8 mouse cellular contexts compared by ENCODE assay signal in genomic region chr3:54807061-54807661, GRCm38 (mm10). TPM values are rescaled to one million over a fixed set of nuclear protein-coding genes. Genes with fewer than 3 reads are reported as not detected.
A peak's percentile ranks its signal among the peaks of the same experiment; 100 is the strongest.
DNase-seq lines count a peak whose midpoint lies in the region; ATAC-seq lines count a peak whose summit lies in the region.

No protein-coding gene starts in this region.

- H3K4me1 ChIP-seq in midbrain, embryonic 15.5 days, result peaks cover 19% of the 10 kb centered on the region

- peak overlapping the region; percentile 94 for H3K9ac ChIP-seq in midbrain, embryonic 15.5 days

- intact Hi-C loops in gastrocnemius, postnatal 14 days (cut with DNase I; ENCODE audit: low total_unique reads), result no loop called here
- intact Hi-C loops in left cerebral cortex, postnatal 14 days (cut with DNase I), result loop anchor here (10.0 kb wide), 1 partner anchor 548 kb away; no protein-coding TSS in a partner anchor

- under 1% methylated on average over 56 of the region's 56 CpGs for WGBS in midbrain, embryonic 15.5 days

- DNase-seq in gastrocnemius, postnatal 4 days (ENCODE audit: low spot score in 2 of 2), result peak; percentile 40 to 42
- DNase-seq in gastrocnemius, postnatal 14 days, result no peak
- peak; percentile 47 for DNase-seq in 3T3-L1 (ENCODE audit: low read depth, low spot score)
- DNase-seq in frontal cortex, postnatal 10 days (ENCODE audit: low spot score in 2 of 2), result peak; percentile 27 to 52
- DNase-seq in left cerebral cortex, postnatal 14 days (ENCODE audit: low spot score in 2 of 2), result peak; percentile 45 to 48
- DNase-seq in retina, embryonic 14.5 days (ENCODE audit: low spot score), result no peak

- H3K9me3 ChIP-seq in midbrain, embryonic 15.5 days, result no peaks in the 10 kb centered on the region

- peak overlapping the region; percentile 85 for H3K4me2 ChIP-seq in midbrain, embryonic 15.5 days

- ATAC-seq in activated CD4-positive, CD25-positive, alpha-beta regulatory T cell, adult 4 months, result peak; percentile 41
- peak; percentile 80; the same call in 1 of the 2 replicates for ATAC-seq in midbrain, embryonic 15.5 days (replicated peaks)

- H3K36me3 ChIP-seq in midbrain, embryonic 15.5 days (replicated peaks), result peaks cover 10% of the 10 kb centered on the region

- H3K27me3 ChIP-seq in midbrain, embryonic 15.5 days (replicated peaks), result no peaks in the 10 kb centered on the region

- peak overlapping the region; percentile 96 for H3K27ac ChIP-seq in midbrain, embryonic 15.5 days

- H3K4me3 ChIP-seq in midbrain, embryonic 15.5 days, result peak overlapping the region; percentile 70

RNA-seq across cellular contexts. Expression of gene Rfxap, which starts 0.4 kb away (rescaled TPM):
- total RNA-seq in gastrocnemius, postnatal 4 days (2021), result 10 to 100 TPM; 27.2 to 34.0 TPM
- 10 to 100 TPM; 23.0 to 23.7 TPM for total RNA-seq in gastrocnemius, postnatal 14 days (2021)
- 1 to 10 TPM; 3.9 to 6.9 TPM for polyA plus RNA-seq in activated CD4-positive, CD25-positive, alpha-beta regulatory T cell, adult 4 months (2017; shearing (Covaris generic))
- total RNA-seq in left cerebral cortex, postnatal 14 days (2021), result 10 to 100 TPM; 52.8 to 53.6 TPM
- 41.9 and 44.1 TPM in 2 replicates for polyA plus RNA-seq in midbrain, embryonic 15.5 days (2015; fragmentation: Nextera tagmentation; extraction: Ambion mirVana)

RNA-seq across cellular contexts. Expression of gene Smad9, which starts 51.8 kb away (rescaled TPM):
- under 1 TPM; 0.47 to 0.64 TPM for total RNA-seq in gastrocnemius, postnatal 4 days (2021)
- total RNA-seq in gastrocnemius, postnatal 14 days (2021), result under 1 TPM; 0.11 to 0.39 TPM
- not detected for polyA plus RNA-seq in activated CD4-positive, CD25-positive, alpha-beta regulatory T cell, adult 4 months (2017; shearing (Covaris generic))
- 1 to 10 TPM; 6.1 to 6.2 TPM for total RNA-seq in left cerebral cortex, postnatal 14 days (2021)
- polyA plus RNA-seq in midbrain, embryonic 15.5 days (2015; fragmentation: Nextera tagmentation; extraction: Ambion mirVana), result 0.30 and 0.46 TPM in 2 replicates

Comparison
In these comparisons a context has a peak if more than half of its experiments do, and no peak if none do; other contexts are left out.
1. DNase-seq: peak in gastrocnemius, postnatal 4 days (2 of 2), 3T3-L1 (single experiment), frontal cortex, postnatal 10 days (2 of 2) and left cerebral cortex, postnatal 14 days (2 of 2); none in gastrocnemius, postnatal 14 days (single experiment) and retina, embryonic 14.5 days (single experiment).
2. RNA of gene Smad9, which starts 51.8 kb away (total RNA-seq): 6.1 to 6.2 TPM in left cerebral cortex, postnatal 14 days; 0.47 to 0.64 TPM in gastrocnemius, postnatal 4 days and 0.11 to 0.39 TPM in gastrocnemius, postnatal 14 days; every median in the first group is over 4 times any median in the second.